Mouse (Mus musculus) bone marrow, adult 2 months (tissue): Measurements from ENCODE around the gene Klhdc3.

Experiments used
- CTCF ChIP-seq: fragments of 200-500 bp; IDR thresholded peaks from 2 replicates; pipeline ENCODE4 v1.5.1; 2011; ENCODE audit warnings: low read length, control low read depth; ENCODE audit not compliant: control insufficient read depth, insufficient read depth
- POLR2A ChIP-seq: fragments of 200-500 bp; IDR thresholded peaks from 2 replicates; pipeline ENCODE4 v1.6.1; 2011; ENCODE audit warnings: low read depth, mild to moderate bottlenecking, control low read depth, low read length, borderline replicate concordance; ENCODE audit not compliant: control insufficient read depth

DNA sequence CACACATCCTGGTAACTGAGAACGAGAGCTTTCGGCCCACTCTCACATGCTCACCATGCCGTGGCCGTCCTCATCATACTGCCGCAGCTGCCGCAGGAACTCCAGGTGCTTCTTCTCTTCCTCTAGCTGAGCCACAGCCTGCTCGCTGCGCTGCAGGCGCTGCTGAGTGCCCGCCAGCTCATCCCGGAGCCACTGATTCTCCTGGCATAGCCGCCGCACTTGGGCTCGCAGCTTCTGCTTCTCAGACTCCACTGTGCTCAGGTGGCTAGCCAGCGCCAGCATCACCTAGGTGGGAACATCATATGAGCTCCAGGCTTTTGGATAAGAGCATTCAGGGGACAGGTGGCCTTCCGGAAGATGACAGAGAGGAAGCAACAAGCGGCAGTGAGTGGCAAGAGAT, 38.7 kb downstream of the Klhdc3 start:
- TF ChIP-seq CTCF (no peak), POLR2A (no peak)
